Mouse (Mus musculus) ES-E14 (cell line): Measurements from ENCODE around the gene Kalrn. TPM values are rescaled to one million over a fixed set of nuclear protein-coding genes. Genes with fewer than 3 reads are reported as not detected.

Source experiments
- DNase-seq: peaks from one replicate; pipeline ENCODE4 v3.0.0-alpha.2; 2013; ENCODE audit warnings: low read depth, low spot score
- H3K27ac ChIP-seq: 2 replicates; pipeline ENCODE4 v1.5.1; 2012; ENCODE audit warnings: low read depth, mild to moderate bottlenecking, low read length, moderate library complexity, mixed read lengths; ENCODE audit not compliant: poor library complexity, insufficient read depth, severe bottlenecking
- H3K36me3 ChIP-seq: 2 replicates; pipeline ENCODE4 v1.6.1; 2012; ENCODE audit warnings: mild to moderate bottlenecking, low read length, moderate library complexity, mixed read lengths; ENCODE audit not compliant: control insufficient read depth, poor library complexity, insufficient read depth, severe bottlenecking
- H3K4me1 ChIP-seq, 2 experiments: fragments of 150-350 bp in 1 of 2; sonication (generic) in 1 of 2; 2 replicates each; pipeline ENCODE4 v1.6.1; 2012; ENCODE audit warnings: low read length in 2 of 2, mild to moderate bottlenecking in 1 of 2, mixed read lengths in 1 of 2; ENCODE audit not compliant: control insufficient read depth in 2 of 2, insufficient read depth in 2 of 2, poor library complexity in 1 of 2
- H3K4me3 ChIP-seq, 2 experiments: fragments of 150-350 bp in 1 of 2; sonication (generic) in 1 of 2; 2 replicates each; pipeline ENCODE4 v1.5.1; 2012; ENCODE audit warnings: low read length in 2 of 2, low read depth in 1 of 2, mild to moderate bottlenecking in 1 of 2, mixed read lengths in 1 of 2; ENCODE audit not compliant: insufficient read depth in 1 of 2, poor library complexity in 1 of 2, severe bottlenecking in 1 of 2
- H3K9ac ChIP-seq: 2 replicates; pipeline ENCODE4 v1.6.1; 2012; ENCODE audit warnings: low read depth, mild to moderate bottlenecking, low read length, mixed read lengths; ENCODE audit not compliant: poor library complexity, insufficient read depth, severe bottlenecking
- H3K9me3 ChIP-seq: fragments of 150-350 bp; sonication (generic); 2 replicates; pipeline ENCODE4 v1.6.1; 2012; ENCODE audit warnings: low read depth, mild to moderate bottlenecking, low read length; ENCODE audit not compliant: control insufficient read depth, insufficient read depth
- CHD2 ChIP-seq: IDR thresholded peaks from 2 replicates; pipeline ENCODE4 v1.6.1; 2014; ENCODE audit warnings: mild to moderate bottlenecking, low read depth, low read length, inconsistent platforms
- HCFC1 ChIP-seq: IDR thresholded peaks from 2 replicates; pipeline ENCODE4 v1.6.1; 2012; ENCODE audit warnings: low read length, inconsistent platforms, borderline replicate concordance; ENCODE audit not compliant: insufficient read depth
- MAFK ChIP-seq: IDR thresholded peaks from 2 replicates; pipeline ENCODE4 v1.6.1; 2014; ENCODE audit warnings: mild to moderate bottlenecking, low read depth, low read length, inconsistent platforms; ENCODE audit not compliant: insufficient read depth
- ZC3H11A ChIP-seq: IDR thresholded peaks from 2 replicates; pipeline ENCODE4 v1.6.1; 2012; ENCODE audit warnings: low read depth, mild to moderate bottlenecking, inconsistent platforms, low read length, borderline replicate concordance
- ZNF384 ChIP-seq: IDR thresholded peaks from 2 replicates; pipeline ENCODE4 v1.6.1; 2012; ENCODE audit warnings: low read depth, low read length, inconsistent platforms
- in situ Hi-C, 2 experiments: fragments of 600-800 bp; cut with MboI; formaldehyde crosslinking; loops; one replicate each; pipeline ENCODE4 v1.15.1; 2025; ENCODE audit warnings: low sequenced_read_pairs in 2 of 2, inconsistent platforms in 1 of 2; ENCODE audit not compliant: unreplicated experiment in 2 of 2
- total RNA-seq: library from RNA; depleted of rRNA; stranded (reverse); fragments of 300-350 nt; gene quantifications from 2 replicates; pipeline ENCODE4 v1.2.3, GENCODE M21; 2012

Gene Kalrn
- total RNA-seq, 1 experiment, result 15.7 TPM

DNA sequence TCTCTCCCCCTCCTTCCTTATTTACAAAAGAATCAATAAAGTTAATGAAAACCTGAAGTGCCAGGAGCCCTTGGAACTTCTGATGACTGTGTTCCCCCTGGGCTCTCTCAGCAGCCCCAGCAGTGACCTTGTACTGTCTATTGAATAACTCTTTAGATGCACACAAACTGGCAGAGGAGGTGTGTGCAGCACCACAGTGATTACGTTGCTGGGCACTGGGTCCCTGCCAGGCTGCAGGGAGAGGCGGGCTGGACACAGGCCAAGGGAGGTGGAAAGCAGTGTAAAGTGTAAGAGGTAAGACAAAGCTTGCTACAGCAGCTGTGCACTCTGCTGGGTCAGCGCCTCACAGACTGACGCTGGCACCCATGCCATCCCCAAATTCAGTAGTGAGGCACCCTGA lies 238.4 kb downstream of the Kalrn start:
- Histone ChIP-seq H3K4me1 (no peaks in the 10 kb centered on the region), H3K9me3 (no peaks in the 10 kb centered on the region), H3K27ac (no peak overlapping the region), H3K4me3 (no peak overlapping the region), H3K36me3 (no peaks in the 10 kb centered on the region), H3K9ac (no peak overlapping the region)
- no peak for DNase-seq
- in situ Hi-C loops, result no loop called here
- TF ChIP-seq CHD2 (no peak), HCFC1 (no peak), ZC3H11A (no peak), MAFK (no peak), ZNF384 (no peak)

DNA sequence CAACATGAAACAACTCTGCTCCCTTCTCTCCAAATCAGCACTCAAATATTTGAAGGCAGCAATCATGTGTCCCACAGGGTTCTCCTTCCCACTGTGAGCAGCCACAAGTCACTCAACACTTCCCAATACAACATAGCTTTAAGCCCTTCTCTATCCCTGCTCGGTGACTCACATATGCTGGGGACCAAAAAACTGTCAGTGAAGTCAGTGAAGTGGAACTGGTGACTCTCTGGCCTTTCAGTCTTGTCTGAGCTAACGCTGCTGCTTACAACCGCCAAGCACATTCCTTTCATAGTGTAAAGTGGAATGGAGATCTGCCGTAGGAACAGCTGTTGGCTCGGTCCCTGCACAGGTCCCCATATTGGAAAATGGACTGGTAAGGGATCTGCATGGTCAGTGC lies 241.7 kb downstream of the Kalrn start:
- Histone ChIP-seq H3K9me3 (no peaks in the 10 kb centered on the region), H3K4me1 (no peaks in the 10 kb centered on the region), H3K4me3 (no peak overlapping the region), H3K9ac (no peak overlapping the region), H3K27ac (no peak overlapping the region), H3K36me3 (no peaks in the 10 kb centered on the region)
- in situ Hi-C loops, result no loop called here
- TF ChIP-seq HCFC1 (no peak), CHD2 (no peak), MAFK (no peak), ZC3H11A (no peak), ZNF384 (no peak)
- DNase-seq, result no peak

DNA sequence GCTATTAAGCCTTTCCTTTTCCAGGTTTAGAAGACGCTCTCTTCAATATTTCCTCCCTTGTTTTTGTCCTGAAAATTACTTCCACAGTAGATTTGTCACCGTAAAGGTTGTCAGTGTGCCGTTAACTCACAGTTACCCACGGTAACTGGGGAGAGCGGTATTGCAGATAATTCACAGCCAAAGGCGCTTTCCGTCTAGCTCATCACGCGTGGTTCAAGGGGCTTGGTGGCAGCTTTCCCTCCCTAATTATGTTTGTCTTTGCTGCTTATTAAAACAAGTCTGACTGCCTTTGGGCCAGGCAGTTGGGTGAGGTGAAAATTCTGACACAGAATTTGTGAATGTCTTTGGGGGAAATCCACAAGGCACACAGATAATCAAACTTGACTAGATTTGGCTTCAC lies 243.5 kb downstream of the Kalrn start:
- no peak for DNase-seq
- Histone ChIP-seq H3K27ac (no peak overlapping the region), H3K4me3 (no peak overlapping the region), H3K36me3 (no peaks in the 10 kb centered on the region), H3K9me3 (no peaks in the 10 kb centered on the region), H3K4me1 (no peaks in the 10 kb centered on the region), H3K9ac (no peak overlapping the region)
- in situ Hi-C loops, result no loop called here
- no peak for TF ChIP-seq HCFC1
- TF ChIP-seq MAFK, result no peak
- no peak for TF ChIP-seq ZNF384

DNA sequence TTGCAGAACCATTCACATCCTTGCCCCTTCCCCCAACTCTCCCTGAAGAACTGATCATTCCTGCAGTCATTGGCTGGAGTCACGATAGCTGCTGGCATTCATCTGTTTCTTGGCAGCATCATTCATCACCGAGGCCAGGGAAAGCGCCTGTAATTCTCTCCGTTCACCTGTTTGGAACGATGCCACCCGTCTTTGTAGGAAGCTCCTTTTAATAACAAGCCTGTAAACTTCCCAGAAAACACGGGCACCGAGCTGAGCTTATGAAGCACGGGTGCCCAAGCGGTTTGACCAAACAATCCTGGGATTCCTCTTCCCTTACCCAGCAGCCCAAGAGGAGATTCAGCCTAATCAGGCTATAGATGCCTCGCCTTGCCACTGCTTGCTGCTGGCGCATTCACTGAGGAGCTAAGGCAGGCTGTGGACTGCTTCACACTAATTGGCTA lies 243.9 kb downstream of the Kalrn start:
- in situ Hi-C loops, result no loop called here
- Histone ChIP-seq H3K9me3 (no peaks in the 10 kb centered on the region), H3K36me3 (no peaks in the 10 kb centered on the region), H3K27ac (no peak overlapping the region), H3K4me3 (no peak overlapping the region), H3K9ac (no peak overlapping the region), H3K4me1 (no peaks in the 10 kb centered on the region)
- DNase-seq, result no peak
- TF ChIP-seq ZC3H11A (no peak), ZNF384 (no peak), MAFK (no peak), CHD2 (no peak), HCFC1 (no peak)

DNA sequence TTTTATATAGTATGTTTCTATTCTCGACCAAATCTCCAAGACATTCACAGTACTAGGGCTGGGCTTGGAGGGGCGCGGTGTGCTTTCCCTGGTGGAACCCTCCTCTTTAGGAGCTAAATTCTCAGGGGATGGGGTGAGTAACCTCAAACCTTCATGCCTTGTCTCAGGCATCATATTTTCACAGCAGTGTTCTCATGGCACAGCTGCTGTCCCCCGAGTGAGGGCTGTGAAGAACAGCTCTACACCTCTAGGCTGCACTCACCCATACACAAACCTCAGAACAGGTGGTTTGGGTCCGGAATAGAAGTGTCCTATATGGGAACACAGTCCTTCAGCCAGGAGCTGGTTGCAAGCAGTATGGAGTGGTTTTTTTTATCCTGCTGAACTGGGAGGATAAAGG lies 245.4 kb downstream of the Kalrn start:
- H3K9ac ChIP-seq, result no peak overlapping the region
- no peak overlapping the region for H3K4me3 ChIP-seq
- no peak for TF ChIP-seq HCFC1
- no peak for TF ChIP-seq MAFK
- TF ChIP-seq ZNF384, result no peak
- TF ChIP-seq CHD2, result no peak
- TF ChIP-seq ZC3H11A, result no peak
- H3K9me3 ChIP-seq, result no peaks in the 10 kb centered on the region
- H3K36me3 ChIP-seq, result no peaks in the 10 kb centered on the region
- in situ Hi-C loops, result no loop called here
- DNase-seq, result no peak
- H3K4me1 ChIP-seq, result no peaks in the 10 kb centered on the region
- no peak overlapping the region for H3K27ac ChIP-seq
